Mouse (Mus musculus) left cerebral cortex, postnatal 14 days (tissue): Measurements from ENCODE around the gene Olfr847. TPM values are rescaled to one million over a fixed set of nuclear protein-coding genes. Genes with fewer than 3 reads are reported as not detected.

Experiments
- DNase-seq, 2 experiments: peaks; one replicate each; pipeline ENCODE4 v3.0.0; 2021 to 2022; ENCODE audit warnings: low spot score in 2 of 2, mixed read lengths in 1 of 2
- intact Hi-C: fragments of 180-260 bp; cut with DNase I; formaldehyde crosslinking; loops from one replicate; pipeline ENCODE4 v1.15.1; 2025
- long read RNA-seq, 2 experiments: library from polyadenylated mRNA; stranded (forward); transcript quantifications; one replicate each; pipeline ENCODE4 v2.0.0; 2021
- total RNA-seq, 2 experiments: library from RNA; stranded (reverse); gene quantifications; 2 replicates each; pipeline ENCODE4 v1.2.3; 2021

The Olfr847 gene
- not detected for total RNA-seq
- long read RNA-seq, experiment 1, result 0 reads
- long read RNA-seq, experiment 2, result 0 reads

DNA sequence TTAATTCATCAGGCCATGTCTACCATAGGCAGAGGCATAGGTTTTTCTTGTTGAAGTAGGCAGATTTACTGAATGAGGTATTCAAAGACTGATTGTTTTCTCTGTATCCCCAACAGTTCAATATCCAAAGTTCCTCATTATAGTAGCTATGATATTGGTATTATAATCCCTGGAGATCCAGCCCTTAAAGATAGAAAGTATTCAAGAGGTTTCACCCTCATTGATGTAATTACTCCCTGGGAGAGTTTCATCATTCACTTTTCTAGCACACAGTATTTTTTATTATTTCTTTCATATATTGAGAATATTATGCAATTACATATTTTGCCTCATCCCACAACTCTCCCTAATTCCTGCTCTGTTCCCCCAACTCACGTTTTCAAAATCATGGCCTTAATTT, at the start of gene Olfr847:
Olfr847 (minus strand) TSS at position 101 of the 400 bp plus-strand sequence.
- DNase-seq, result no peak
- intact Hi-C loops, result no loop called here

DNA sequence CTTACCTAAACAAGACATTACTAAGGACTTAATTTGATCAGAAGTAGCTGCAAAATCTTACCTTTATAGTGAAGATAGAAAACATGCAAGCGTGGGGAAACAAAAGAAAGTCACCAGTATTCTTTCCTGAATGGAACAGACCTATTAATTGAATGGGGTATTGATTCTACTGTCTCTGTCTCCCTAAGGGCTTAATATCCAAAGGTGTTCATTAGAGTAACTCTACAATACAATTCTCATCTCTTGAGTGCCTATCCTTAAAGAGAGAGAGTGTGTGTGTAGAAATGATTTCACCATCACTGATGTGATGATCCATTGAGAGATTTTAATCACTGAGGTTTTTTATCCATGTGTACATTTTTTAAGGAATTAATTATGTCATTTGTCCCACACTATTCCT, 14.6 kb downstream of the Olfr847 start, which contains the start of gene Olfr846:
Olfr846 (minus strand) TSS at position 101 of the 400 bp plus-strand sequence.
- intact Hi-C loops, result no loop called here

GRCm38 (mm10) chr9:19336157-19336556, 42.3 kb downstream of the Olfr847 start, which contains the start of gene Olfr845:
Gene Olfr845, plus strand, starts transcription at chr9:19336457.
- intact Hi-C loops, result no loop called here
- DNase-seq, result no peak

More for the DNA sequence above, 14.6 kb downstream of the Olfr847 start, which contains the start of gene Olfr846:
- DNase-seq, result no peak

Other genes starting within 250 kb of the Olfr847 start
- gene Olfr837, start 242.4 kb downstream of the Olfr847 start, total RNA-seq, result not detected
- under 1 TPM; 0.07 to 0.08 TPM for gene Olfr839-ps1, start 201.4 kb downstream of the Olfr847 start, total RNA-seq
- gene Olfr843, start 126.7 kb downstream of the Olfr847 start, total RNA-seq, result not detected
- gene Olfr844, start 62.3 kb downstream of the Olfr847 start, total RNA-seq, result not detected
- gene Olfr845, start 42.2 kb downstream of the Olfr847 start, total RNA-seq, result not detected
- gene Olfr846, start 14.7 kb downstream of the Olfr847 start, total RNA-seq, result not detected
- not detected for gene Olfr849, start 61.6 kb upstream of the Olfr847 start, total RNA-seq
- not detected for gene Olfr850, start 99.6 kb upstream of the Olfr847 start, total RNA-seq
- gene Olfr851, start 114.6 kb upstream of the Olfr847 start, total RNA-seq, result not detected
- not detected for gene Olfr853, start 162.4 kb upstream of the Olfr847 start, total RNA-seq
- gene Olfr854, start 188.7 kb upstream of the Olfr847 start, total RNA-seq, result not detected
- gene Olfr855, start 203.9 kb upstream of the Olfr847 start, total RNA-seq, result not detected
- 10 to 100 TPM; 18.7 to 22.3 TPM for gene Zfp317, start 243.4 kb upstream of the Olfr847 start, total RNA-seq